Mouse (Mus musculus): ENCODE data around the gene Gps2. TPM values are rescaled to one million over a fixed set of nuclear protein-coding genes. Genes with fewer than 3 reads are reported as not detected.

The Gps2 gene
- polyA plus RNA-seq (2017; shearing (Covaris generic)), result 100 to 1,000 TPM; 148 to 174 TPM

GRCm38 (mm10) chr11:69913554-69914371 is at the start of gene Gps2:
Gps2 (plus strand) TSS chr11:69913888.

GRCm38 (mm10) chr11:69877878-69878277 is 35.8 kb upstream of the Gps2 start, which contains the start of gene Tmem95:
Tmem95 (minus strand) TSS chr11:69878018.

GRCm38 (mm10) chr11:69880853-69881603 is 32.7 kb upstream of the Gps2 start, which contains the start of gene Kctd11:
Kctd11 (minus strand) TSS chr11:69881406.

GRCm38 (mm10) chr11:69895291-69895690 is 18.4 kb upstream of the Gps2 start, which contains the start of gene Acap1:
Acap1 (minus strand) TSS chr11:69895539.

GRCm38 (mm10) chr11:69900471-69901405 is 12.9 kb upstream of the Gps2 start, which contains the start of the genes 2810408A11Rik and Neurl4:
2810408A11Rik (minus strand) TSS chr11:69900987.
Neurl4 (plus strand) TSS chr11:69901072.

GRCm38 (mm10) chr11:69921114-69922011 is 7.7 kb downstream of the Gps2 start, which contains the start of gene Eif5a:
Eif5a (minus strand) TSS chr11:69921958.

GRCm38 (mm10) chr11:69935137-69935879 is 21.6 kb downstream of the Gps2 start, which contains the start of gene Ybx2:
Ybx2 (plus strand) TSS chr11:69935796.

GRCm38 (mm10) chr11:69948066-69948762 is 34.5 kb downstream of the Gps2 start, which contains the start of gene Slc2a4:
Slc2a4 (minus strand) TSS chr11:69948188.

GRCm38 (mm10) chr11:69964650-69965270 is 51.1 kb downstream of the Gps2 start, which contains the start of gene Cldn7:
Cldn7 (plus strand) TSS chr11:69964779.

Other genes with a start within 250 kb of the Gps2 start
- gene Cd68, start 247.7 kb upstream of the Gps2 start, polyA plus RNA-seq (2017; shearing (Covaris generic)), result 10 to 100 TPM in 1 of 2 experiments, 1 to 10 TPM in 1; 5.9 to 15.7 TPM
- 100 to 1,000 TPM; 550 to 657 TPM for gene Eif4a1, start 241.5 kb upstream of the Gps2 start, polyA plus RNA-seq (2017; shearing (Covaris generic))
- 10 to 100 TPM; 47.4 to 49.1 TPM for gene Senp3, start 231.8 kb upstream of the Gps2 start, polyA plus RNA-seq (2017; shearing (Covaris generic))
- gene Tnfsf13, start 228.1 kb upstream of the Gps2 start, polyA plus RNA-seq (2017; shearing (Covaris generic)), result under 1 TPM; 0.13 to 0.34 TPM
- under 1 TPM; 0.31 to 0.42 TPM for gene Tnfsf12, start 218.0 kb upstream of the Gps2 start, polyA plus RNA-seq (2017; shearing (Covaris generic))
- gene Tnfsfm13, start 217.8 kb upstream of the Gps2 start, polyA plus RNA-seq (2017; shearing (Covaris generic)), result under 1 TPM; 0.08 to 0.44 TPM
- gene Polr2a, start 155.3 kb upstream of the Gps2 start, polyA plus RNA-seq (2017; shearing (Covaris generic)), result 10 to 100 TPM; 30.9 to 45.6 TPM
- gene Slc35g3, start 151.9 kb upstream of the Gps2 start, polyA plus RNA-seq (2017; shearing (Covaris generic)), result not detected
- gene Zbtb4, start 148.0 kb upstream of the Gps2 start, polyA plus RNA-seq (2017; shearing (Covaris generic)), result 1 to 10 TPM; 4.9 to 5.8 TPM
- gene Chrnb1, start 117.9 kb upstream of the Gps2 start, polyA plus RNA-seq (2017; shearing (Covaris generic)), result 1 to 10 TPM; 1.6 to 3.6 TPM
- not detected for gene Fgf11, start 112.0 kb upstream of the Gps2 start, polyA plus RNA-seq (2017; shearing (Covaris generic))
- under 1 TPM in 1 of 2 experiments, not detected in 1; 0.38 TPM for gene Tmem102, start 108.3 kb upstream of the Gps2 start, polyA plus RNA-seq (2017; shearing (Covaris generic))
- not detected for gene Gm39566, start 98.6 kb upstream of the Gps2 start, polyA plus RNA-seq (2017; shearing (Covaris generic))
- not detected for gene Spem2, start 95.4 kb upstream of the Gps2 start, polyA plus RNA-seq (2017; shearing (Covaris generic))
- not detected for gene Spem1, start 91.7 kb upstream of the Gps2 start, polyA plus RNA-seq (2017; shearing (Covaris generic))
- gene Nlgn2, start 76.1 kb upstream of the Gps2 start, polyA plus RNA-seq (2017; shearing (Covaris generic)), result under 1 TPM; 0.24 to 0.34 TPM
- 100 to 1,000 TPM; 109 to 131 TPM for gene Tmem256, start 75.4 kb upstream of the Gps2 start, polyA plus RNA-seq (2017; shearing (Covaris generic))
- gene Plscr3, start 67.5 kb upstream of the Gps2 start, polyA plus RNA-seq (2017; shearing (Covaris generic)), result 10 to 100 TPM; 19.0 to 36.8 TPM
- not detected for gene Tnk1, start 55.2 kb upstream of the Gps2 start, polyA plus RNA-seq (2017; shearing (Covaris generic))
- gene Tmem95, start 35.9 kb upstream of the Gps2 start, polyA plus RNA-seq (2017; shearing (Covaris generic)), result not detected
- gene Kctd11, start 32.5 kb upstream of the Gps2 start, polyA plus RNA-seq (2017; shearing (Covaris generic)), result 1 to 10 TPM in 1 of 2 experiments, under 1 TPM in 1; 0.39 to 3.3 TPM
- 100 to 1,000 TPM; 299 to 487 TPM for gene Acap1, start 18.3 kb upstream of the Gps2 start, polyA plus RNA-seq (2017; shearing (Covaris generic))
- gene 2810408A11Rik, start 12.9 kb upstream of the Gps2 start, polyA plus RNA-seq (2017; shearing (Covaris generic)), result 1 to 10 TPM; 1.5 to 4.2 TPM
- gene Neurl4, start 12.8 kb upstream of the Gps2 start, polyA plus RNA-seq (2017; shearing (Covaris generic)), result 1 to 10 TPM; 5.2 to 6.2 TPM
- 1,000 to 10,000 TPM; 1,226 to 1,635 TPM for gene Eif5a, start 8.1 kb downstream of the Gps2 start, polyA plus RNA-seq (2017; shearing (Covaris generic))
- gene Ybx2, start 21.9 kb downstream of the Gps2 start, polyA plus RNA-seq (2017; shearing (Covaris generic)), result not detected
- gene Slc2a4, start 34.3 kb downstream of the Gps2 start, polyA plus RNA-seq (2017; shearing (Covaris generic)), result not detected
- gene Cldn7, start 50.9 kb downstream of the Gps2 start, polyA plus RNA-seq (2017; shearing (Covaris generic)), result under 1 TPM in 1 of 2 experiments, not detected in 1; 0.49 TPM
- gene Ctdnep1, start 67.3 kb downstream of the Gps2 start, polyA plus RNA-seq (2017; shearing (Covaris generic)), result 100 to 1,000 TPM in 1 of 2 experiments, 10 to 100 TPM in 1; 88.2 to 126 TPM
- 100 to 1,000 TPM in 1 of 2 experiments, 10 to 100 TPM in 1; 57.5 to 119 TPM for gene Elp5, start 68.6 kb downstream of the Gps2 start, polyA plus RNA-seq (2017; shearing (Covaris generic))
- gene Gabarap, start 77.3 kb downstream of the Gps2 start, polyA plus RNA-seq (2017; shearing (Covaris generic)), result 100 to 1,000 TPM; 433 to 450 TPM
- 10 to 100 TPM; 80.2 to 94.0 TPM for gene Phf23, start 81.9 kb downstream of the Gps2 start, polyA plus RNA-seq (2017; shearing (Covaris generic))
- 10 to 100 TPM; 14.2 to 22.1 TPM for gene Dvl2, start 86.7 kb downstream of the Gps2 start, polyA plus RNA-seq (2017; shearing (Covaris generic))
- 100 to 1,000 TPM; 104 to 130 TPM for gene Acadvl, start 101.5 kb downstream of the Gps2 start, polyA plus RNA-seq (2017; shearing (Covaris generic))
- gene Dlg4, start 103.1 kb downstream of the Gps2 start, polyA plus RNA-seq (2017; shearing (Covaris generic)), result 1 to 10 TPM; 5.6 to 5.7 TPM
- gene Asgr1, start 140.2 kb downstream of the Gps2 start, polyA plus RNA-seq (2017; shearing (Covaris generic)), result not detected
- not detected for gene Asgr2, start 178.8 kb downstream of the Gps2 start, polyA plus RNA-seq (2017; shearing (Covaris generic))
- gene Mgl2, start 216.4 kb downstream of the Gps2 start, polyA plus RNA-seq (2017; shearing (Covaris generic)), result under 1 TPM; 0.32 to 0.76 TPM
- 1 to 10 TPM in 1 of 2 experiments, not detected in 1; 5.3 TPM for gene Clec10a, start 242.3 kb downstream of the Gps2 start, polyA plus RNA-seq (2017; shearing (Covaris generic))

All from activated CD4-positive, CD25-positive, alpha-beta regulatory T cell (primary cell).